Comparison of ENCODE assay signal across 15 mouse cellular contexts in genomic region chr1:152466280-152466679, GRCm38 (mm10).
DNase-seq lines count a peak whose midpoint lies in the region; ATAC-seq lines count a peak whose summit lies in the region.
"Had no signal": no experiment of that assay in that cellular context is flagged by ENCODE, and none has a peak within 500 bp of the region (broad histone marks: within the 10 kb centered on the region; RNA-seq: fewer than 3 reads in every experiment).

No protein-coding gene starts in this region.

- 23% methylated on average over 3 of the region's 3 CpGs for WGBS in forebrain, embryonic 15.5 days
- whole genome bisulfite sequencing in forebrain, embryonic 10.5 days = 55% methylated on average over 3 of the region's 3 CpGs
- 34% methylated on average over 3 of the region's 3 CpGs for WGBS in kidney, embryonic 16.5 days

- no peaks in the 10 kb centered on the region for H3K27me3 ChIP-seq in forebrain, embryonic 15.5 days
- no peaks in the 10 kb centered on the region for H3K27me3 ChIP-seq in forebrain, embryonic 10.5 days (ENCODE audit: poor library complexity, severe bottlenecking)
- H3K27me3 ChIP-seq in kidney, embryonic 16.5 days (ENCODE audit: insufficient read depth, low read length) = no peaks in the 10 kb centered on the region
- H3K27me3 ChIP-seq: liver, embryonic 13.5 days had no signal

- no peak for DNase-seq in forebrain, embryonic 10.5 days (ENCODE audit: extremely low spot score, low spot score)
- peak; percentile 41 for DNase-seq in kidney, postnatal 14 days
- DNase-seq in retina, embryonic 14.5 days (ENCODE audit: low spot score) = peak; percentile 20
- DNase-seq in retina, postnatal 1 day = no peak
- DNase-seq in skeletal muscle tissue, adult 2 months (ENCODE audit: low read depth, low spot score) = peak; percentile 58
- DNase-seq in yolk sac, embryonic 10.5 days (ENCODE audit: low spot score) = no peak
- DNase-seq: cerebellum, adult 11 months; kidney, adult 8-10 months; liver, embryonic 13.5 days had no signal

- H3K36me3 ChIP-seq in forebrain, embryonic 15.5 days = no peaks in the 10 kb centered on the region
- no peaks in the 10 kb centered on the region for H3K36me3 ChIP-seq in forebrain, embryonic 10.5 days (replicated peaks)
- no peaks in the 10 kb centered on the region for H3K36me3 ChIP-seq in kidney, embryonic 16.5 days (ENCODE audit: insufficient read depth, low read length)
- H3K36me3 ChIP-seq: liver, embryonic 13.5 days had no signal

- H3K9ac ChIP-seq in forebrain, embryonic 15.5 days (replicated peaks) = no peak overlapping the region
- no peak overlapping the region for H3K9ac ChIP-seq in kidney, embryonic 16.5 days (replicated peaks; ENCODE audit: low read length)
- H3K9ac ChIP-seq: liver, embryonic 13.5 days had no signal

- H3K27ac ChIP-seq in forebrain, embryonic 15.5 days (replicated peaks) = peak overlapping the region; percentile 54; the same call in 1 of the 2 replicates
- H3K27ac ChIP-seq in forebrain, embryonic 10.5 days = no peak overlapping the region
- H3K27ac ChIP-seq in kidney, embryonic 16.5 days (ENCODE audit: low read length) = no peak overlapping the region
- H3K27ac ChIP-seq: left cerebral cortex, adult 2 months; liver, embryonic 13.5 days; macrophage; stomach, postnatal 0 days had no signal

- ATAC-seq in forebrain, embryonic 15.5 days (replicated peaks) = peak; percentile 74; the same call in 1 of the 2 replicates
- ATAC-seq in kidney, embryonic 16.5 days (ENCODE audit: low FRiP score, low TSS enrichment) = no peak

- H3K9me3 ChIP-seq in forebrain, embryonic 15.5 days = no peaks in the 10 kb centered on the region
- no peaks in the 10 kb centered on the region for H3K9me3 ChIP-seq in forebrain, embryonic 10.5 days
- no peaks in the 10 kb centered on the region for H3K9me3 ChIP-seq in kidney, embryonic 16.5 days (ENCODE audit: low read length)
- H3K9me3 ChIP-seq: liver, embryonic 13.5 days had no signal

- no peak overlapping the region for H3K4me2 ChIP-seq in forebrain, embryonic 15.5 days (replicated peaks)
- no peak overlapping the region for H3K4me2 ChIP-seq in kidney, embryonic 16.5 days (replicated peaks; ENCODE audit: low read depth, low read length)
- H3K4me2 ChIP-seq: liver, embryonic 13.5 days had no signal

- H3K4me3 ChIP-seq in forebrain, embryonic 15.5 days = no peak overlapping the region
- H3K4me3 ChIP-seq in forebrain, embryonic 10.5 days = no peak overlapping the region
- H3K4me3 ChIP-seq in kidney, embryonic 16.5 days (ENCODE audit: low read length) = no peak overlapping the region
- H3K4me3 ChIP-seq: left cerebral cortex, adult 2 months; liver, embryonic 13.5 days; myocyte had no signal

- peaks cover 19% of the 10 kb centered on the region for H3K4me1 ChIP-seq in forebrain, embryonic 15.5 days
- H3K4me1 ChIP-seq in forebrain, embryonic 10.5 days = no peaks in the 10 kb centered on the region
- peaks cover 3% of the 10 kb centered on the region; the same call in 1 of the 2 replicates for H3K4me1 ChIP-seq in kidney, embryonic 16.5 days (ENCODE audit: insufficient read depth, low read length)
- H3K4me1 ChIP-seq: liver, embryonic 13.5 days had no signal

Comparison
In these comparisons a context has a peak if more than half of its experiments do, and no peak if none do; other contexts are left out.
1. DNase-seq: peak in kidney, postnatal 14 days (single experiment), retina, embryonic 14.5 days (single experiment) and skeletal muscle tissue, adult 2 months (single experiment); none in forebrain, embryonic 10.5 days (single experiment), retina, postnatal 1 day (single experiment) and yolk sac, embryonic 10.5 days (single experiment).